Mouse (Mus musculus) cerebellum, postnatal 10 days (tissue): ENCODE results near the gene Cdc14b.
"Not testable (repeated sequence)": the region's sequence is repeated elsewhere in the genome, so short reads cannot be mapped to it uniquely, and the experiment has no call there.

Experiments
- DNase-seq, 2 experiments: peaks; one replicate each; pipeline ENCODE4 v3.0.0; 2021; ENCODE audit warnings: mixed read lengths in 2 of 2

Gene Cdc14b

GRCm38 (mm10) chr13:64273891-64274844, 922 bp downstream of the Cdc14b start:
- peak; percentile 37 to 56 for DNase-seq

GRCm38 (mm10) chr13:64273352-64273751, 1.7 kb downstream of the Cdc14b start:
- DNase-seq = no peak

GRCm38 (mm10) chr13:64268384-64268783, 6.7 kb downstream of the Cdc14b start:
- DNase-seq = no peak

- DNase-seq = peak; percentile 20 to 26
Observed at GRCm38 (mm10) chr13:64267151-64267550, 7.9 kb downstream of the Cdc14b start.

- DNase-seq = no peak
Observed at GRCm38 (mm10) chr13:64264586-64264985, 10.5 kb downstream of the Cdc14b start.

- DNase-seq = peak; percentile 36 to 46
Observed at GRCm38 (mm10) chr13:64259903-64260302, 15.2 kb downstream of the Cdc14b start.

GRCm38 (mm10) chr13:64258516-64258821, 16.6 kb downstream of the Cdc14b start:
- DNase-seq = peak; percentile 60 to 74

GRCm38 (mm10) chr13:64257814-64258515, 17.1 kb downstream of the Cdc14b start:
- peak; percentile 49 to 59 for DNase-seq

- DNase-seq = peak; percentile 37 to 39
Observed at GRCm38 (mm10) chr13:64257010-64257813, 17.9 kb downstream of the Cdc14b start.

GRCm38 (mm10) chr13:64254185-64254584, 20.9 kb downstream of the Cdc14b start:
- not testable (repeated sequence) for DNase-seq

GRCm38 (mm10) chr13:64253697-64254096, 21.4 kb downstream of the Cdc14b start:
- no peak for DNase-seq

- DNase-seq = no peak
Observed at GRCm38 (mm10) chr13:64252147-64252546, 22.9 kb downstream of the Cdc14b start.

GRCm38 (mm10) chr13:64250363-64250762, 24.7 kb downstream of the Cdc14b start:
- DNase-seq = peak; percentile 57 to 69

- DNase-seq = peak; percentile 93 to 94
Observed at GRCm38 (mm10) chr13:64248775-64249524, 26.1 kb downstream of the Cdc14b start.

- DNase-seq = no peak
Observed at GRCm38 (mm10) chr13:64248161-64248774, 26.8 kb downstream of the Cdc14b start.

GRCm38 (mm10) chr13:64246106-64246505, 29.0 kb downstream of the Cdc14b start:
- DNase-seq = no peak

- DNase-seq = no peak
Observed at GRCm38 (mm10) chr13:64244685-64245261, 30.3 kb downstream of the Cdc14b start.

GRCm38 (mm10) chr13:64242721-64243120, 32.4 kb downstream of the Cdc14b start:
- no peak for DNase-seq

GRCm38 (mm10) chr13:64240626-64241025, 34.5 kb downstream of the Cdc14b start:
- no peak for DNase-seq

- DNase-seq = no peak
Observed at GRCm38 (mm10) chr13:64237681-64238157, 37.4 kb downstream of the Cdc14b start.

GRCm38 (mm10) chr13:64237000-64237680, 38.0 kb downstream of the Cdc14b start:
- peak; percentile 14 to 18 for DNase-seq
